Mouse (Mus musculus) right cerebral cortex, postnatal 36 days (tissue): ENCODE data around the gene Efcab12.
"Not testable (repeated sequence)": the region's sequence is repeated elsewhere in the genome, so short reads cannot be mapped to it uniquely, and the experiment has no call there.

Experiments used
- DNase-seq, 2 experiments: peaks; one replicate each; pipeline ENCODE4 v3.0.0; 2022; ENCODE audit warnings: low spot score in 2 of 2, mixed read lengths in 1 of 2

The Efcab12 gene

GRCm38 (mm10) chr6:115838161-115838597 is at the start of gene Efcab12:
TSS of gene Efcab12 (minus strand) at chr6:115838412.
- peak; percentile 65 to 82 for DNase-seq

- no peak for DNase-seq
Observed at GRCm38 (mm10) chr6:115886894-115887293, 48.7 kb upstream of the Efcab12 start.

- DNase-seq: no peak
Observed at GRCm38 (mm10) chr6:115884018-115884417, 45.8 kb upstream of the Efcab12 start.

GRCm38 (mm10) chr6:115880751-115881150 is 42.5 kb upstream of the Efcab12 start:
- DNase-seq: no peak

- no peak for DNase-seq
Observed at GRCm38 (mm10) chr6:115879736-115880135, 41.5 kb upstream of the Efcab12 start.

GRCm38 (mm10) chr6:115878694-115879093 is 40.5 kb upstream of the Efcab12 start:
- no peak for DNase-seq

GRCm38 (mm10) chr6:115877239-115877638 is 39.0 kb upstream of the Efcab12 start:
- no peak for DNase-seq

- DNase-seq: not testable (repeated sequence)
Observed at GRCm38 (mm10) chr6:115871318-115871717, 33.1 kb upstream of the Efcab12 start.

GRCm38 (mm10) chr6:115867157-115867556 is 28.9 kb upstream of the Efcab12 start:
- not testable (repeated sequence) for DNase-seq

- DNase-seq: no peak
Observed at GRCm38 (mm10) chr6:115865246-115865645, 27.0 kb upstream of the Efcab12 start.

- DNase-seq: peak; percentile 51 to 86
Observed at GRCm38 (mm10) chr6:115863340-115863841, 25.2 kb upstream of the Efcab12 start.

GRCm38 (mm10) chr6:115860027-115860556 is 21.9 kb upstream of the Efcab12 start:
- DNase-seq: no peak

- no peak for DNase-seq
Observed at GRCm38 (mm10) chr6:115859258-115859657, 21.0 kb upstream of the Efcab12 start.

- no peak for DNase-seq
Observed at GRCm38 (mm10) chr6:115856361-115856745, 18.1 kb upstream of the Efcab12 start.

GRCm38 (mm10) chr6:115855733-115856360 is 17.6 kb upstream of the Efcab12 start:
- DNase-seq: no peak

GRCm38 (mm10) chr6:115854432-115854831 is 16.2 kb upstream of the Efcab12 start:
- DNase-seq: no peak

- DNase-seq: no peak
Observed at GRCm38 (mm10) chr6:115853985-115854384, 15.8 kb upstream of the Efcab12 start.

GRCm38 (mm10) chr6:115853091-115853813 is 15.0 kb upstream of the Efcab12 start, which contains the start of the genes Mbd4 and Ift122:
TSS of gene Mbd4 (minus strand) at chr6:115853371.
TSS of gene Ift122 (plus strand) at chr6:115853470.
- DNase-seq: peak; percentile 98 to 99

- no peak for DNase-seq
Observed at GRCm38 (mm10) chr6:115852446-115853090, 14.4 kb upstream of the Efcab12 start.

- DNase-seq: no peak
Observed at GRCm38 (mm10) chr6:115848598-115849304, 10.5 kb upstream of the Efcab12 start.

- peak; percentile 40 to 48 for DNase-seq
Observed at GRCm38 (mm10) chr6:115846640-115847411, 8.6 kb upstream of the Efcab12 start.
